Mouse (Mus musculus) embryonic facial prominence, embryonic 13.5 days (tissue): ENCODE data around the gene Spns3. TPM values are rescaled to one million over a fixed set of nuclear protein-coding genes. Genes with fewer than 3 reads are reported as not detected.

ENCODE experiments used
- ATAC-seq: fragments of 200-750 bp; cut with Nextera tagmentation; 2 replicates; pipeline ENCODE4 v1.8.0; 2017; ENCODE audit warnings: low read depth; ENCODE audit not compliant: insufficient number of reproducible peaks, insufficient read depth, low FRiP score, low TSS enrichment
- H3K27ac ChIP-seq: fragments of 300-500 bp; sonication (generic); 2 replicates; pipeline ENCODE4 v1.5.1; 2015; ENCODE audit warnings: moderate library complexity, mild to moderate bottlenecking, inconsistent platforms
- H3K27me3 ChIP-seq: fragments of 300-500 bp; sonication (generic); 2 replicates; pipeline ENCODE4 v1.6.1; 2015; ENCODE audit warnings: mild to moderate bottlenecking, inconsistent platforms
- H3K36me3 ChIP-seq: fragments of 300-500 bp; sonication (generic); 2 replicates; pipeline ENCODE4 v1.6.1; 2015; ENCODE audit warnings: mild to moderate bottlenecking, inconsistent platforms
- H3K4me1 ChIP-seq: fragments of 300-500 bp; sonication (generic); 2 replicates; pipeline ENCODE4 v1.6.1; 2015; ENCODE audit warnings: inconsistent platforms
- H3K4me2 ChIP-seq: fragments of 300-500 bp; sonication (generic); 2 replicates; pipeline ENCODE4 v1.6.1; 2015; ENCODE audit warnings: moderate library complexity, mild to moderate bottlenecking, inconsistent platforms
- H3K4me3 ChIP-seq: fragments of 300-500 bp; sonication (generic); 2 replicates; pipeline ENCODE4 v1.5.1; 2015; ENCODE audit warnings: mild to moderate bottlenecking, inconsistent platforms
- H3K9ac ChIP-seq: fragments of 300-500 bp; sonication (generic); 2 replicates; pipeline ENCODE4 v1.6.1; 2015; ENCODE audit warnings: mild to moderate bottlenecking, inconsistent platforms
- H3K9me3 ChIP-seq: fragments of 300-500 bp; sonication (generic); 2 replicates; pipeline ENCODE4 v1.6.1; 2016; ENCODE audit warnings: inconsistent platforms
- whole genome bisulfite sequencing: fragments of 180-500 bp; shearing (Covaris S2); methylation state at CpG from one replicate; pipeline ENCODE4 v1.1.7; 2015; ENCODE audit warnings: mixed read lengths; 5-methylcytosine and 5-hydroxymethylcytosine counted together
- polyA plus RNA-seq: library from polyadenylated mRNA; unstranded; fragments of >200 nt; fragmentation: Nextera tagmentation; extraction: Ambion mirVana; gene quantifications from 2 replicates; pipeline ENCODE4 v1.2.1, GENCODE M21; 2015

Gene Spns3
- polyA plus RNA-seq, 1 experiment from 2014 or later: 0.27 TPM

DNA sequence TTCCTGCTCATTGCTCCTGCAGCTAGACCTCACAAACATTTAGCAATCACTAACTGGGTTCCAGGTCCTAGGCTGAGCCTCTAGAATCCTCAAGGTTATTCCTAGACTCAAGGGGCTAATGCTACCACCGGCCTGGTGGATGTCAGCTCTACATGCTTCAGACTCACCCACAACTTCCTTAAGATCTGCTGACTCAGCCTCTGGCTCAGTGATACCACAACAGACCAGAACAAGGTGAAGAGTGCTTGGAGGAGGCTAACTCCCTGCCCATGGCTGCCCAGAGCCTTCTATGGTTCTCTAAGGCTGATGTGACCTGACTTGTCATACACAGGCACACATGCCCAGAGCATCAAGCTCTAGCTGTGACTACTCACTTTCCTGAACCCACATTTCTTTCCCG is 70.8 kb downstream of the Spns3 start:
- Histone ChIP-seq H3K9ac (no peak overlapping the region), H3K4me3 (no peak overlapping the region), H3K9me3 (no peaks in the 10 kb centered on the region), H3K4me1 (peaks cover 35% of the 10 kb centered on the region), H3K27ac (no peak overlapping the region), H3K27me3 (no peaks in the 10 kb centered on the region), H3K36me3 (no peaks in the 10 kb centered on the region), H3K4me2 (no peak overlapping the region)
- WGBS: 76% methylated on average over 2 of the region's 2 CpGs
- no peak for ATAC-seq

DNA sequence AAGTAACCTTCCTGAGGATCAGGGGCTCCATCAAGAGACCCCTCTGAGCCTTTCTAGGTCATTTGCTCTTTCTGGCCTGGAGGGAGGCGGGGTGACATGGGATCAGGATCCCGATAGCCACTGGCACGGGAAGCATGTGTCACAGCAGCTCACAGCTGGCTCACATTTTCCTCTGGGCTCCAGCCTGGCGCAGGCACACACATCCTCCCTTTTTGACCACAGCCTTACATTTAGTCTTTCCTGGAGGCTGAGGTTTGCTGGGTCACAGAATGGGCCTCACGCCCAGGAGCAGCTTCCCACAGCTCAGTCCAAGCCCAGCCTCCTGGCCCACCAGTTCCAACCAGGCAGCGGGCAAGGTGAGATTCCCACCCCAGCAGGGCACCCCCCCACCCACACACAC is 72.1 kb downstream of the Spns3 start:
- H3K9me3 ChIP-seq: no peaks in the 10 kb centered on the region
- H3K36me3 ChIP-seq: no peaks in the 10 kb centered on the region
- WGBS: 51% methylated on average over 6 of the region's 6 CpGs
- no peak overlapping the region for H3K4me2 ChIP-seq
- 0 out of 2 replicates have a peak, but pooled peaks have one; percentile 22 for ATAC-seq
- no peak overlapping the region for H3K9ac ChIP-seq
- peak overlapping the region; percentile 74 for H3K27ac ChIP-seq
- no peak overlapping the region for H3K4me3 ChIP-seq
- H3K27me3 ChIP-seq: no peaks in the 10 kb centered on the region
- H3K4me1 ChIP-seq: peaks cover 35% of the 10 kb centered on the region

- 81% methylated on average over 1 of the region's 1 CpGs for WGBS
- H3K27ac ChIP-seq: peak overlapping the region; percentile 74; the same call in 1 of the 2 replicates
- H3K4me1 ChIP-seq: peaks cover 35% of the 10 kb centered on the region
Measured at GRCm38 (mm10) chr11:72477653-72478052, 72.7 kb downstream of the Spns3 start.

DNA sequence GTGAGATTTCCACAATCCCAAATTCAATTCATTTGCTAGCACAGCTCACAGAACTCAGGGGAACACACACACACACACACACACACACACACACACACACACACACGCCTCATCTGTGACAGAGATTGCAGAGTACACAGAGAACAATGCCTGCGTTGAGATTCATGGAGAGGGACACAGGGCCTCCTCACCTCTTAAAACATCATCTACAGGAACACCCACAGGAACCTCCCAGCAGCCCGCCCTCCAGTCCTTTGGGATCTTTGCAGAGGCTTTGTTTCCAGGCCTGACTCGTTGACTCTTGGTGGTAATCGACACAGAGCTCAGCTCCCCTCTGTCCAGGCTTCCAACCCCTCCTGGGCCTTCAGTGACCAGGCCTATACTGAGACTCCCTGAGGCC is 73.1 kb downstream of the Spns3 start:
- WGBS: 39% methylated on average over 5 of the region's 5 CpGs
- H3K4me1 ChIP-seq: peaks cover 36% of the 10 kb centered on the region
- H3K27ac ChIP-seq: no peak overlapping the region
- H3K4me3 ChIP-seq: no peak overlapping the region
- no peak for ATAC-seq
- H3K36me3 ChIP-seq: no peaks in the 10 kb centered on the region
- no peaks in the 10 kb centered on the region for H3K27me3 ChIP-seq
- H3K4me2 ChIP-seq: no peak overlapping the region
- H3K9me3 ChIP-seq: no peaks in the 10 kb centered on the region
- no peak overlapping the region for H3K9ac ChIP-seq

More at GRCm38 (mm10) chr11:72477653-72478052, 72.7 kb downstream of the Spns3 start:
- no peaks in the 10 kb centered on the region for H3K27me3 ChIP-seq
- no peak overlapping the region for H3K4me3 ChIP-seq
- no peak overlapping the region for H3K4me2 ChIP-seq
- no peak for ATAC-seq
- H3K36me3 ChIP-seq: no peaks in the 10 kb centered on the region
- no peaks in the 10 kb centered on the region for H3K9me3 ChIP-seq
- H3K9ac ChIP-seq: no peak overlapping the region

GRCm38 (mm10) chr11:72476074-72476625 is 74.2 kb downstream of the Spns3 start:
- no peak overlapping the region for H3K27ac ChIP-seq
- no peaks in the 10 kb centered on the region for H3K36me3 ChIP-seq
- no peak overlapping the region for H3K4me3 ChIP-seq
- no peaks in the 10 kb centered on the region for H3K9me3 ChIP-seq
- H3K27me3 ChIP-seq: no peaks in the 10 kb centered on the region
- peaks cover 29% of the 10 kb centered on the region for H3K4me1 ChIP-seq
- no peak overlapping the region for H3K4me2 ChIP-seq
- 75% methylated on average over 7 of the region's 7 CpGs for WGBS
- no peak overlapping the region for H3K9ac ChIP-seq
- no peak for ATAC-seq

DNA sequence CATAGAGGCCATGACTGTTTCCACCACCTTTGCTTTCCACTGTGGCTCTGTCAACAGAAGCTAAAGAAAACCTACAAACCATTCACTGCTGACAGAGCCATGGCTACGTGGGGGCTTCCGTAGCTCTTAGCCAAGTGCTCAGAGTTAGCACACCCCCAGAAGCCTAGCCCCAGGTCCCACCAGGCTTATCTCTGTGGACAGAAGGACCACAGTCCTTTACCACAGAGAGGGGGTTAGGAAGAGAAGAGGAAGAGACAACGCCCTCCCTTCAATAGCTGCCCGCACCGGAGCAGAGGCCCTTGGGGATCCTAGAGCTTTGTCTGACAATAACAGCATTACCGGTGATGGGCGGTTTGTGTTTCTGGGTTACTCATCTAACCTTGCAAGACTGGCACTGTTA is 74.9 kb downstream of the Spns3 start:
- Histone ChIP-seq H3K9ac (no peak overlapping the region), H3K4me1 (peaks cover 29% of the 10 kb centered on the region), H3K4me3 (no peak overlapping the region), H3K27me3 (no peaks in the 10 kb centered on the region), H3K9me3 (no peaks in the 10 kb centered on the region), H3K27ac (no peak overlapping the region), H3K36me3 (no peaks in the 10 kb centered on the region), H3K4me2 (no peak overlapping the region)
- ATAC-seq: no peak
- WGBS: 75% methylated on average over 7 of the region's 7 CpGs

GRCm38 (mm10) chr11:72474926-72475325 is 75.4 kb downstream of the Spns3 start:
- Histone ChIP-seq H3K4me3 (no peak overlapping the region), H3K27me3 (no peaks in the 10 kb centered on the region), H3K4me1 (peaks cover 29% of the 10 kb centered on the region), H3K9ac (no peak overlapping the region), H3K36me3 (no peaks in the 10 kb centered on the region), H3K9me3 (no peaks in the 10 kb centered on the region), H3K4me2 (no peak overlapping the region), H3K27ac (no peak overlapping the region)
- WGBS: 69% methylated on average over 3 of the region's 3 CpGs
- no peak for ATAC-seq

GRCm38 (mm10) chr11:72473540-72473939 is 76.8 kb downstream of the Spns3 start:
- Histone ChIP-seq H3K9ac (no peak overlapping the region), H3K36me3 (no peaks in the 10 kb centered on the region), H3K4me3 (no peak overlapping the region), H3K4me1 (peaks cover 34% of the 10 kb centered on the region), H3K27me3 (no peaks in the 10 kb centered on the region), H3K4me2 (no peak overlapping the region), H3K9me3 (no peaks in the 10 kb centered on the region), H3K27ac (no peak overlapping the region)
- no peak for ATAC-seq
- WGBS: 65% methylated on average over 4 of the region's 4 CpGs

- 81% methylated on average over 6 of the region's 6 CpGs for WGBS
- no peaks in the 10 kb centered on the region for H3K9me3 ChIP-seq
- no peaks in the 10 kb centered on the region for H3K36me3 ChIP-seq
- H3K4me3 ChIP-seq: no peak overlapping the region
- no peaks in the 10 kb centered on the region for H3K27me3 ChIP-seq
- ATAC-seq: no peak
- no peak overlapping the region for H3K9ac ChIP-seq
- no peak overlapping the region for H3K4me2 ChIP-seq
- no peak overlapping the region for H3K27ac ChIP-seq
- H3K4me1 ChIP-seq: peaks cover 29% of the 10 kb centered on the region
Measured at GRCm38 (mm10) chr11:72471381-72471780, 78.9 kb downstream of the Spns3 start.

DNA sequence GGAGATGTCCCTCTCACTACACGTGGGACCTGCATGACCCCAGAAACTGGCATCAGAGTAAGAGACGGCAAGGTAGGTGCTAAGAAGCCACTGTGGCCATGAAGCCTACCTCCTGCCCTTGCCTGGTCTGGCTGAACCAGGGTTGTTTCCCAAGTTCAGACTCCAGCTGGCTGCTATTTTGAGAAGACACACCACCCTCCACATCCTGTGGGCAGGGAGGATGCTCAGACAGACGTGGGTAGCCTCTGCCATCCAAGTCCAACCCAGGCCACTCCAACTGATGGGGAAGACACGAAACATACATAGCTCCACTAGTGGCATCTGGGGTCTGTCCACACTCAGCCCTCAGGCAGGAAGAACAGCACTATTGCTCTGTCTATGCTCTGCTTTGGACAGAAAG is 80.3 kb downstream of the Spns3 start:
- H3K27ac ChIP-seq: peak overlapping the region; percentile 23
- H3K36me3 ChIP-seq: no peaks in the 10 kb centered on the region
- H3K4me1 ChIP-seq: peaks cover 35% of the 10 kb centered on the region
- no peak overlapping the region for H3K4me2 ChIP-seq
- 68% methylated on average over 4 of the region's 4 CpGs for WGBS
- H3K9me3 ChIP-seq: no peaks in the 10 kb centered on the region
- no peak overlapping the region for H3K9ac ChIP-seq
- H3K27me3 ChIP-seq: no peaks in the 10 kb centered on the region
- ATAC-seq: no peak
- no peak overlapping the region for H3K4me3 ChIP-seq

DNA sequence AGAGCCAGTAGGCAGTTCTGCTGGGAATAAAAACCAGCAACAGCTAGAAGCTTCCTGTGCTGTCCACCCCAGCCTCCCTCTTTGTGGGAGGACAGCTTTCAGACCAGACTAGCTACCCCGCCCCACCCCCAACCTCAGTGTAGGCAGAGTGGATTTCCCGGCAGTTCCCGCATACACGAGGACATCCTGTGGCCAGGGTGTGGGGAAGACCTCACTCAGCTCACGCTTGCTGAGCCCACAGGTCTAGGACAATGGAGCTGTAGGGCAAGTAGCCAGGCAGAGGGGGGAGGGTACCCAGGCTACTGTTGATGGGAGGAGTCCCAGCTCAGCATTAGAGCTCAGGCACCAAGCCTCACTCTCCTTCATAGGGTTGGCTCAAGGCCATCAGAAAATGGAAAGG is 81.1 kb downstream of the Spns3 start:
- no peaks in the 10 kb centered on the region for H3K27me3 ChIP-seq
- no peak overlapping the region for H3K9ac ChIP-seq
- no peak overlapping the region for H3K4me2 ChIP-seq
- WGBS: 27% methylated on average over 5 of the region's 5 CpGs
- no peaks in the 10 kb centered on the region for H3K9me3 ChIP-seq
- peak overlapping the region; percentile 60 for H3K27ac ChIP-seq
- H3K4me1 ChIP-seq: peaks cover 32% of the 10 kb centered on the region
- no peak overlapping the region for H3K4me3 ChIP-seq
- ATAC-seq: peak; percentile 40; the same call in 1 of the 2 replicates
- no peaks in the 10 kb centered on the region for H3K36me3 ChIP-seq

DNA sequence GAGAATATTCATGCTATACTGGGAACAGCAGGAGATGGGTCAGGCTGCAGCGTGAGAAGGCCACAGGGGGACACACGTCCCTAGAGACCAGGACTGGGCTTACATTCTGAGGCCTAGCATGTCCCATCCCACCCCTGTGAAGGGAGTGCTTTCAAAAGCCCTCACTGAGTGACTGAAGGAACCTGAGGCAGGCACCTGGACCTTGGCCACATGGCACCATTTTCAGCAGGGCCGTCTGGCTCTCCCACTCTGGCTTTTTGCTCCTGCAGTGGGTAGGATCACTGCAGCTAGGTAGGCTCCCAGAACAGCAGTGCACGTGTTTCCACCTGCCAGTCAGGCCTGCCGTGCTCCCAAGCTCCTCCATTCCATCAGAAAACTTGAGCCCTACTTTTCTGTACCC is 81.8 kb downstream of the Spns3 start:
- no peak overlapping the region for H3K4me2 ChIP-seq
- no peaks in the 10 kb centered on the region for H3K9me3 ChIP-seq
- H3K36me3 ChIP-seq: no peaks in the 10 kb centered on the region
- no peaks in the 10 kb centered on the region for H3K27me3 ChIP-seq
- H3K27ac ChIP-seq: peak overlapping the region; percentile 60
- 68% methylated on average over 5 of the region's 5 CpGs for WGBS
- no peak overlapping the region for H3K9ac ChIP-seq
- H3K4me3 ChIP-seq: no peak overlapping the region
- H3K4me1 ChIP-seq: peaks cover 32% of the 10 kb centered on the region
- no peak for ATAC-seq
